Mouse (Mus musculus) stomach, postnatal 0 days (tissue): ENCODE results near the gene Prrg2. TPM values are rescaled to one million over a fixed set of nuclear protein-coding genes. Genes with fewer than 3 reads are reported as not detected.
A peak's percentile ranks its signal among the peaks of the same experiment; 100 is the strongest.

Experiments used
- ATAC-seq: fragments of 200-750 bp; cut with Nextera tagmentation; 2 replicates; pipeline ENCODE4 v1.8.0; 2017; ENCODE audit not compliant: low FRiP score, low TSS enrichment
- DNase-seq: peaks from one replicate; pipeline ENCODE4 v3.0.0-alpha.2; 2016; ENCODE audit warnings: low spot score
- H3K27ac ChIP-seq: fragments of 300-500 bp; sonication (generic); replicated peaks from 2 replicates; pipeline ENCODE4 v1.5.1; 2014; ENCODE audit warnings: mild to moderate bottlenecking, control low read depth
- H3K27me3 ChIP-seq: fragments of 300-500 bp; sonication (generic); 2 replicates; pipeline ENCODE4 v1.6.1; 2014; ENCODE audit warnings: low read length; ENCODE audit not compliant: control insufficient read depth, insufficient read depth
- H3K36me3 ChIP-seq: fragments of 300-500 bp; sonication (generic); 2 replicates; pipeline ENCODE4 v1.6.1; 2014; ENCODE audit warnings: low read length, mixed read lengths; ENCODE audit not compliant: control insufficient read depth, insufficient read depth
- H3K4me1 ChIP-seq: fragments of 300-500 bp; sonication (generic); replicated peaks from 2 replicates; pipeline ENCODE4 v1.6.1; 2014; ENCODE audit warnings: antibody characterized with exemption; ENCODE audit not compliant: control insufficient read depth, insufficient read depth
- H3K4me2 ChIP-seq: fragments of 300-500 bp; sonication (generic); replicated peaks from 2 replicates; pipeline ENCODE4 v1.6.1; 2014; ENCODE audit warnings: low read depth, mild to moderate bottlenecking, control low read depth, moderate library complexity
- H3K4me3 ChIP-seq: fragments of 300-500 bp; sonication (generic); 2 replicates; pipeline ENCODE4 v1.5.1; 2014; ENCODE audit warnings: low read depth, low read length, control low read depth
- H3K9ac ChIP-seq: fragments of 300-500 bp; sonication (generic); 2 replicates; pipeline ENCODE4 v1.6.1; 2014; ENCODE audit warnings: mild to moderate bottlenecking, low read length, control low read depth, mixed read lengths
- H3K9me3 ChIP-seq: fragments of 300-500 bp; sonication (generic); 2 replicates; pipeline ENCODE4 v1.6.1; 2016; ENCODE audit warnings: low read length; ENCODE audit not compliant: control insufficient read depth
- CTCF ChIP-seq: IDR thresholded peaks from 2 replicates; pipeline ENCODE4 v1.5.1; 2016; ENCODE audit warnings: antibody characterized with exemption, low read depth, mild to moderate bottlenecking, moderate library complexity
- EP300 ChIP-seq: optimal IDR thresholded peaks from 2 replicates; pipeline ENCODE3; 2016; ENCODE audit warnings: antibody characterized with exemption
- WGBS: fragments of 180-500 bp; shearing (Covaris S2); extraction: QIAGEN DNeasy Blood & Tissue Kit; methylation state at CpG from one replicate; pipeline ENCODE4 v1.1.7; 2014; 5-methylcytosine and 5-hydroxymethylcytosine counted together
- polyA plus RNA-seq: library from polyadenylated mRNA; unstranded; fragments of >200 nt; fragmentation: Nextera tagmentation; extraction: Ambion mirVana; gene quantifications from 2 replicates; pipeline ENCODE4 v1.2.1, GENCODE M21; 2015

The Prrg2 gene
- polyA plus RNA-seq, 1 experiment from 2014 or later, result 33.6 TPM

- Histone ChIP-seq H3K27me3 (no peaks in the 10 kb centered on the region), H3K4me3 (no peak overlapping the region), H3K4me1 (no peaks in the 10 kb centered on the region), H3K4me2 (no peak overlapping the region), H3K27ac (no peak overlapping the region), H3K36me3 (peaks cover 9% of the 10 kb centered on the region; the same call in 1 of the 2 replicates), H3K9ac (no peak overlapping the region), H3K9me3 (no peaks in the 10 kb centered on the region)
- ATAC-seq (no peak), DNase-seq (no peak)
- WGBS, result 85% methylated on average over 7 of the region's 7 CpGs
- TF ChIP-seq CTCF (no peak), EP300 (no peak)
Observed at GRCm38 (mm10) chr7:45073171-45073707, 10.8 kb upstream of the Prrg2 start.

GRCm38 (mm10) chr7:45072230-45072629, 9.8 kb upstream of the Prrg2 start:
- no peak for DNase-seq
- Histone ChIP-seq H3K9me3 (no peaks in the 10 kb centered on the region), H3K4me1 (no peaks in the 10 kb centered on the region), H3K9ac (no peak overlapping the region), H3K4me3 (no peak overlapping the region), H3K4me2 (no peak overlapping the region), H3K36me3 (peaks cover 4% of the 10 kb centered on the region; the same call in 1 of the 2 replicates), H3K27me3 (no peaks in the 10 kb centered on the region), H3K27ac (no peak overlapping the region)
- no peak for TF ChIP-seq EP300
- peak; percentile 64 for TF ChIP-seq CTCF
- WGBS, result 72% methylated on average over 2 of the region's 2 CpGs
- ATAC-seq, result no peak

GRCm38 (mm10) chr7:45069671-45070070, 7.2 kb upstream of the Prrg2 start:
- Histone ChIP-seq H3K4me1 (no peaks in the 10 kb centered on the region), H3K4me3 (no peak overlapping the region), H3K36me3 (peaks cover 1% of the 10 kb centered on the region; the same call in 1 of the 2 replicates), H3K27ac (no peak overlapping the region), H3K27me3 (no peaks in the 10 kb centered on the region), H3K9me3 (no peaks in the 10 kb centered on the region), H3K9ac (no peak overlapping the region), H3K4me2 (no peak overlapping the region)
- TF ChIP-seq CTCF (no peak), EP300 (no peak)
- ATAC-seq, result no peak
- WGBS, result 83% methylated on average over 2 of the region's 2 CpGs
- no peak for DNase-seq

- Histone ChIP-seq H3K36me3 (0 out of 2 replicates have a peak, but pooled peaks cover 2% of the 10 kb centered on the region), H3K9me3 (no peaks in the 10 kb centered on the region), H3K4me2 (no peak overlapping the region), H3K4me3 (no peak overlapping the region), H3K27me3 (no peaks in the 10 kb centered on the region), H3K4me1 (no peaks in the 10 kb centered on the region), H3K27ac (no peak overlapping the region), H3K9ac (no peak overlapping the region)
- ATAC-seq (peak; percentile 35), DNase-seq (peak; percentile 77)
- no peak for TF ChIP-seq EP300
- TF ChIP-seq CTCF, result peak; percentile 85
- WGBS, result 22% methylated on average over 5 of the region's 5 CpGs
Observed at GRCm38 (mm10) chr7:45068000-45068318, 5.5 kb upstream of the Prrg2 start.

GRCm38 (mm10) chr7:45067190-45067999, 4.9 kb upstream of the Prrg2 start:
- no peaks in the 10 kb centered on the region for H3K27me3 ChIP-seq
- H3K27ac ChIP-seq, result no peak overlapping the region
- H3K9me3 ChIP-seq, result no peaks in the 10 kb centered on the region
- H3K4me2 ChIP-seq, result no peak overlapping the region
- 0 out of 2 replicates have a peak, but pooled peaks cover 2% of the 10 kb centered on the region for H3K36me3 ChIP-seq
- no peak overlapping the region for H3K9ac ChIP-seq
- ATAC-seq, result no peak; the same call in 1 of the 2 replicates
- TF ChIP-seq CTCF, result no peak
- TF ChIP-seq EP300, result no peak
- H3K4me3 ChIP-seq, result no peak overlapping the region
- H3K4me1 ChIP-seq, result no peaks in the 10 kb centered on the region
- WGBS, result 78% methylated on average over 4 of the region's 4 CpGs
- no peak for DNase-seq

- Histone ChIP-seq H3K36me3 (0 out of 2 replicates have a peak, but pooled peaks cover 2% of the 10 kb centered on the region), H3K4me2 (peak overlapping the region; percentile 52), H3K4me3 (peak overlapping the region; percentile 70), H3K27ac (peak overlapping the region; percentile 90), H3K9me3 (no peaks in the 10 kb centered on the region), H3K4me1 (0 out of 2 replicates have a peak, but pooled peaks cover 5% of the 10 kb centered on the region), H3K9ac (peak overlapping the region; percentile 71), H3K27me3 (no peaks in the 10 kb centered on the region)
- ATAC-seq (peak; percentile 68), DNase-seq (peak; percentile 89)
- WGBS, result 8% methylated on average over 11 of the region's 11 CpGs
- TF ChIP-seq EP300, result no peak
- TF ChIP-seq CTCF, result no peak
Observed at GRCm38 (mm10) chr7:45061532-45062075, 873 bp downstream of the Prrg2 start.
